Mouse (Mus musculus) WW6 (cell line): Measurements from ENCODE around the gene Rpl39.
A peak's percentile ranks its signal among the peaks of the same experiment; 100 is the strongest.
"Not testable (repeated sequence)": the region's sequence is repeated elsewhere in the genome, so short reads cannot be mapped to it uniquely, and the experiment has no call there.

Experiments used
- DNase-seq: peaks from one replicate; pipeline ENCODE4 v3.0.0-alpha.2; 2013; ENCODE audit warnings: low read depth, low spot score

Gene Rpl39

DNA sequence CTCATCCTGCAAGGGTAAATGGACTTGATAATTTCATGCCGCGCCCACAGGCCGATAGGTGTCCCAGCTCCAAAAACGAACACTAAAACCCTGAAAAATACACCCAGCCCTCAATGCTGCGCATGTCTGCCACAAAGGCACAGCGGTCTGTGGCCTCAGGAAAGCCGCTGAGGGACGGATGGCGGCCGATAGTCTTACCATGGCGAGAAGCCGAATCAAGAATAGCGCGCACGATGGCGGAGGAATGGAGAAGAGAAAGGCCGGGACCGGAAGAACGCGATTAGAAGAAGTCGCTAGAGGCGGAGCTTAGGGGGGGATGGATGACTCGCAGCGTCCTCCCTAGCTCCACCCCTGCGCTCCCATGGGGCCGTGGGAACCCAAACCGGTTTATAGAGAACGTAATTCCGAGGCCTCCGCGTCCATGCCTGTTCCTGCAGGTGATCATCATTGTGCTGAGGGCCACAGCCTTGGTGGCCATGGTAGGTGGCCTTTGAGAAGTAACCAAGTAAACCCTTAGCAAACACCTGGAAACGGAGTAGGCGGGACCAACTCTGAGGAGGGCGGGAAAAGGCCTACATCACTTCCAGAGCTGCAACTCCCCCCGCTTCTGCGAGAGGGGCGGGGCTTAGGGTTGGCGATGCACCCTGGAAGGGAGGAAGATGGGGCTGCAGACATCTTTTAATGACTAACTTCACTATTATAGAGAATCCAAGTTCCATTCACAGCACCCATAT is at the start of gene Rpl39:
Gene Rpl39, minus strand, starts transcription at position 476 of the 734 bp plus-strand sequence.
- peak; percentile 67 for DNase-seq

DNA sequence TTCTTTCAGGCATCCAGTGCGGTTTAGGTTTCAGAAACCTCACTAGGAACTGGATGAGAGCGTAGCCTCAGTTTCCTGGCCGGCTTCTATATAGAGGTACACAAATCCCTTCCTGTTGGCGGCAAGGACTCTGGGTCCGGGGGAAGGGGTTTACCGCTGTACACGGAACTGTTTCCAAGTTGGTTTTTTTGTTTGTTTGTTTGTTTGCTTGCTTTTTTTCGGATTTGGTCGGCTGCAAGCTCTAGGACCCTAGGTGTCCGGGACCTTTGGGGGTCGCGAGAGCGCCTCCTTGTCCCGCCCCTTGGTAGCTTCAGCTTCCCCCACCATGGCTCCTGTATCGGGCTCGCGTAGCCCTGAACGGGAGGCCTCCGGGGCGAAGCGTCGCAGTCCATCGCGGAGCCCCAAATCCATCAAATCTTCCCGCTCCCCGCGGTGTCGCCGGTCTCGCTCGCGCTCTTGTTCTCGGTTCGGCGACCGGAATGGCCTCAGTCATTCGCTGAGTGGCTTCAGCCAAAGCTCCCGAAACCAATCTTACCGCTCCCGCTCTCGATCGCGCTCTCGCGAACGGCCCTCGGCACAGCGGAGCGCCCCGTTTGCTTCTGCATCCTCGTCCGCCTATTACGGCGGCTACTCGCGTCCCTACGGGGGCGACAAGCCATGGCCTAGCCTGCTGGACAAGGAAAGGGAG is 41.6 kb upstream of the Rpl39 start, which contains the start of gene Nkap:
Gene Nkap, plus strand, starts transcription at position 125 of the 688 bp plus-strand sequence.
- DNase-seq, result peak; percentile 48

DNA sequence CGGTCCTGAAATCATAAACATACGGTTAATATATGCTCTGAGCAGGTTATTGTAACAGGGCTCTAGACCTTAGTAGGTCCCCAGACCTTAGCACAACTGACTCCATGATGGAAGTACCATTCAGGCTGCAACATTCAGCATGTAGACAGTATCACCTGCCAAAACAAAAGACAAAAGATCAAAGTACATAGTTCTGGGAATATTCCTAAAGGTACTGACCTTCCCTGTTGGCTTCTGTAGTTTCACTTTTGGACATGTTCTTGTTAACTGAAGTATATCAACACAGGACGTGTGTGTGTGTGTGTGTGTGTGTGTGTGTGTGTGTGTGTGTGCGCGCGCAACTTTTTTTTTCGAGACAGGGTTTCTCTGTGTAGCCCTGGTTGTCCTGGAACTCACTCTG is 40.3 kb upstream of the Rpl39 start:
- DNase-seq, result no peak

DNA sequence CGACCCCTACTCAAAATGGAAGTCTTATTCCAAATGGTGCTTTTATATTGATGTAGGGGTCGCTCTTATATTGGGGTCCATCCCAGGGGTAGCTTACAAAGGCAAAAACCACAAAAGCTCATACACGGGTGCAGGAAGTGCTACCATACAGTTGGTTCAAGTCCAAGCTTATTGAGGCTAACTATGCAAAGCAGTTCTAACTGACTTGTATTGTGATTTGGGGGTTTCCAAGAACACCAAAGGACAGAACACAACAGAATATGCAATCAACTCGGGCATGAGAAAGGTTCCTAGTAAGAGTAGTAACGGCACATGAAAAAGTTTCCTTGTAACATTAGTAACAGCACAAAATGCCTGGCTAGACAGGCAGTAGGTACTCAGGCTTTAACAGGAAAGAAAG is 35.0 kb upstream of the Rpl39 start:
- DNase-seq, result no peak

DNA sequence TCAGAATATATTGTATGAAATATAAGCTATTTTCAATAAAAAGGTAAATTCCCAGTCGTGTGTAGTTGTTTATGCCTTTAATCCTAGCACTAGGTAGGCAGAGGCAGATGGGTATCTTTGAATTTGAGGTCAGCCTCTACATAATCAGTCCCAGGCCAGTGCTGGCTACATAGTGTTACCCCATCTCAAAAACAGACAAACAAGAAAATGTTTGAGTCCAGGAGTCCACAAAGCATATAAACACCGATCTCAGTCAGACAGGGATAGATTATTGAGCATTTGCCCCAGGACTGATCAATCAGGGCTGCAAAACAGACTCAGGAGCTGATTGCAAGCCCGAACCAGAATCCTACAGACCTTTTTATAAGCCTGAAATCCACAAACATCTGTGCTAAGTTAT is 34.4 kb upstream of the Rpl39 start:
- no peak for DNase-seq

DNA sequence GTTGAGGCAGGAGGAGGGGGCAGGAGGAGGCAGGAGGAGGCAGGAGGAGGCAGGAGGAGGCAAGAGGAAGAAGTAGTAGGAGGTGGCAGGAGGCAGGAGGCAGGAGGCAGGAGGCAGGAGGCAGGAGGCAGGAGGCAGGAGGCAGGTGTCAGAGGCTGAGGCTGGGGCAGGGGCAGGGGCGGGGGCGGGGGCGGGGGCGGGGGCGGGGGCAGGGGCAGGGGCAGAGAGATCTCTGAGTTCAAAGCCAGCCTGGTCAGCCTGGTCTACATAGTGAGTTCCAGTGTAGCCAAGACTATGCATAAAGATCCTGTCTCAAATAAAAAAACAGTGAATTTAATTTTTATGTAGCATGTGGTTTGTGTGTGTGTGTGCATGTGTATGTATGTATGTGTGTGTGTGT is 31.9 kb upstream of the Rpl39 start:
- no peak for DNase-seq

DNA sequence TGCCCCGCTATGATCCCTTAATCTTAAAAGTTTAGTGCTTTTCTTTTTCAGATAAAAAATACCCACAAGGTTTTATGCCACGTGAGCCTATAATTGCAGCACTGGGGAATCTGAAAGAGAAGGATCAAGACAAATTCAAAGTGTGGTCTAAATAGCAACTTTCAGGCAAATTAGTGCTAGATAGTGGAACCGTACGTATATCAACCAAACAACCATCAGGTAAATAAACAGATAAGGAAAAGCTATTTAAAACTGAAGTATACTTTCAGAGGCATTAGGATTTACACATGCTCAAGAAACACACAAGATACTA is 25.6 kb upstream of the Rpl39 start:
- no peak for DNase-seq

DNA sequence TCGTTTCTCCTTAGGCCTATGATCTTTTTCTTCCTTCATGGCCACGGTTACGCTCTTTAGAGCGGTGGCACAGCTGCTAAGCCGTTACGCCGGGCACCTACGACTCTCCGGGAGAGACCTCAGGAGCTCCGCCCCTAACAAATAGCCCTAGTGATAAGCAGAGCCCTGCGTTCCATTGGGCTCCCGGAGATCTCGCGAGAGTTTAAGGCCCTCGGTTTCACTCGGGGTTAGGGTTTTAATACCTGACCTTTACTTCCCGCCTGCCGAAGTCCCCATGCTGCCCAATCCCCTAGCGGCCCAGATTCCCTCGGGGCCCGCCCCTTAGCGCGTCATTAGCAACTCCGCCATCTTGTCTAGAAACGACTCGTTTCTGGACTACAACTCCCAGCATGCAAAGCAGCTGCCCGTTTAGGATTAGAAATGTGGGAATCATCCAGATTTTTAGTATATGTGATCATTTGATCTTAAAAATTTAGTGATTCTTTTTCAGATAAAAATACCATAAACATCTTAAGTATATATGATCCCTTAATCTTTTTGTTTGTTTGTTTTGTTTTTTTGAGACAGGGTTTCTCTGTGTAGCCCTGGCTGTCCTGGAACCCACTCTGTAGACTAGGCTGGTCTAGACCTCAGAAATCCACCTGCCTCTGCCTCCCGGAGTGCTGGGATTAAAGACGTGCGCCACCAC is 25.1 kb upstream of the Rpl39 start, which contains the start of gene Upf3b:
Gene Upf3b, minus strand, starts transcription at position 130 of the 688 bp plus-strand sequence.
- peak; percentile 79 for DNase-seq

DNA sequence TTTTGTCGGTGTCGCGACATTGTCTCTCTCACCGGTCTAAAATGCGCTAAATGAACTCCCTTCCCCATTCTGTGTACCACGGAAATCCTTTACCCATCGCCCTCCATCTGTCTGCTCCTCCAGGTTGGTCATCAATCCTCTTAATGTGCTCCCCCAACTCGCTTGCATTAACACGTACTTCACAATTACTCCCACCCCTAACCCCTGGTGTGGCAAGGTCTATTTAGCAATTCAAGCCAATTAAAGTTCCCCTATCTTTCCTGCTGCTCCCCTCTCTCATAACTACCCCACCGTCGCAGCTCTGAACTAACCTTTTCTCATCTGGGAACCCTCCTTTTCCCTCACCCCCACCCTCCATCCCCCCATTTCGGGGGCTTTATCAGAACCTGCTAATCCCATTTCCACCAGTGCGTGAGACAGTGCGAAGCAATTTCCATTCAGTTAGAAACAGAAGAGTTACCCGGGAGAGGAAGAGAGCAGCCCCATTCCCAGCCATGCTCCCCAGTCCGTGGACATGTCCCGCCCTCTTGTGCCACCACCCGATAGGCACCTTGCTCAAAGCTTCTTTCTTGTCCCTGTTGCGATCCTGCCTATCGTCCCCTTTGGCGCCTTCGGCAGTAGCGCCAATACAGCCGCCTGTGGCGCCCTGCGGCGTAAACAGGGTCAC is 24.5 kb upstream of the Rpl39 start:
- DNase-seq, result no peak

DNA sequence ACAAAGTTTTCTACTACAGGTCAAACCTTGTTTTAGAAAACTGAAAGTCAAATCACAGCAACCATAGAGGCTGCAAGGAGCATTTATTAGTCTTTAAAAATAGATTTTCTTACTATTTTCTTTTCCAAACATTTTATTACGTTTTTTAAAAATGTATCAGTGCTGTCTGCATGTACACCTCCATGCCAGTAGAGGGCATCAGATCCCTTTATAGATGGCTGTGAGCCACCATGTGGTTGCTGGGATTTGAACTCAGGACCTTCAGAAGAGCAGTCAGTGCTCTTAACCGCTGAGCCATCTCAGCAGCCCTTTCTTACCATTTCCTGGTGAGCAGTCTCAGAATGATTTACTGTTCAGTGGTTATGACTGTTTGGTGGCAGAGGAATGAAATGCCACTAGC is 18.6 kb upstream of the Rpl39 start:
- DNase-seq, result no peak

DNA sequence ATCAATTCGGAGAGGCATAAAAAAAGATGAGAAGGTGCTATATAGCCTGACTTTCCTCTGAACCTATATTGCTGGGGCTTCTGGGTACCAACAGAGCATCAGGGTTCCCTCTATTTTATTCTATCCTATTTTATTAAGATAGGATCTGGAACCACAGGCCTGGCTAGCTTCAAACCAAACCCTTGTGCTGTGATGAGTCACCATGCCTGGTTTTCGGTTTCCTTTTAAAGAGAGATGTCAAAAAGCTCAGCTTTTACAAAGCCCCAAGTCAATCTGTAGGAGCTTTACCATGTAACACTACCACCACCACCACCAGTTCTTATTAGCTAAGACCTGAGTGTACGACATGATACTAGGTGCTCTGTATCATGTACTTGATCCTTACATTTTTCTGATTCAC is 13.5 kb upstream of the Rpl39 start:
- DNase-seq, result no peak

DNA sequence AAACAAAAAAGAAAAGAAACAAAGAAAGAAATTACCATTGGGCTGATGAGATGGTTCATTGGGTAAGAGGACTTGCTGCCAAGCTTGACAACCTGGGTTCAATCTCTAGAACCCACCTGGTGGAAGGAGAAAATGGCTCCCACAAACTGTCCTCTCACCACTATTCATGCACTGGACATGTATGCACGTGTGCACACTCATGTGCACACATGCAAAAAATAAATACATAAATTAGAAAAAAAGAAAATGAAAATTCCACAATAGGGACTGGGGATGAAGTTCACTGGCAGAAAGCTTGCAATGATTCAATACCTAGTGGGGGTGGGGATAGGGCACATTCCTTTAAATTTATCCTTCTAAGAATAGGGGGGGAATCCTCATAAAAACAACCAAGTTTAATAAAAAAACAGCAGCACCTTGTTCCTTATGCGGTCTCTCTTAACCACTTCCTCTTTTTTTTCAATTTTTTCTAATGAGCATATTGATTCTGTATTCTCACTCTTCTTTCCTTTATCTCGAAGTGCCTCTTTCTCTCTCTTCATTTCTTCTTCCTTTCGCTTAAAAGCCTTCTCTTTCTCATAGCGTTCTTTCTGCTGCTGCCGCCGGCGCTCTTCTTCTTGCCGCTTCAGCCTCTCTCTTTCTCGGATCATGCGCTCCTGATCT is 10.0 kb upstream of the Rpl39 start:
- DNase-seq, result no peak

DNA sequence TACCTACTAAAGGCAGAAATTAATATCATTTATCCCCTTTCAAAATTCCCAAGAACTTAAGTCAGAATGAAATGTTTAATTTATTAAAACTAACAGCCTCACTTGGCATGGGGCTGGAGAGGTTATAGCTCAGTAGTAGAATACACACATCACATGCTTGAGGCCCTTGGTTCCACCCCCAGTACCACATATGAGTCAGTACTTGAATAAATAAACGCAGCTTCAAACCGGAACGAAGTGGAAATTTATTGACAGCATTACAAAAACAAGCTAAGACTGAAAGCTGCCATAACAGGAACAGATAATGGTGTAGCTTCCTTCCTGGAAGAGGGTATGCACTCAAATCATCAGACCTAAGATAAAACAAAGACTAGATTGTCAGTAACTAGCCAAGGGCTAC is 6.3 kb upstream of the Rpl39 start:
- no peak for DNase-seq

DNA sequence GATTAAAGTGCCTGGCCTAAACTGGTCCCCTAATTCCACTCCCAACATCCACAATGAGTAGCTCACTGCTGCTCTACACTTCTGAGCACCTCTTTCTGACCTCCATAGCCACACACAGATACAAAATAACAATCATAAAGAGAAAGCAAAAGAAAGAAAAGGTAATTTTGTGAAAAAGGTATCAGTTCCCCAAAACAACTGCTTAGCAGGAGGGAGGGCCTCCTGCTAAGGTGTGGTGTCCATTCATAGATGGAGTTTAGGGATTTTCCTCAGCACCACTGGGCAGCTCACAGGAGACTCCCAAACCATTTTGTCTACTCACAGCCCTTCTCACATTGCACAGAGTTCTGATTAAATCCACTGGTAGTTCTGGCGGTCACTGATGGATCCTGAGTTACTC is 3.6 kb upstream of the Rpl39 start:
- no peak for DNase-seq

DNA sequence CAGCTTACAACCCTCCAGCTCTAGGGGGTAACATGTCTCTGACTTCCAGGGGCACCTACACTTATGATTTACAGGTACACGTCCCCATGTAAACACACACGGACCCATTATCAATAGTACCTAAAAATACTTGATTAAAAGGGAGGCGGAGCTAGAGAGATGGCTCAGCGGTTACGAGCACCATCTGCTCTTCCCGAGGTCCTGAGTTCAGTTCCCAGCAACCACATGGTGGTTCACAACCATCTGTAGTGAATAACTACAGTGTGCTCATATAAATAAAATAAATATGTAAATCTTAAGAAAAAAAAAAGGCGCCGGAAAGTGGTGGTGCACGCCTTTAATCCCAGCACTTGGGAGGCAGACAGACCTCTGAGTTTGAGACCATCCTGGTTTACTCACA is 463 bp upstream of the Rpl39 start:
- no peak for DNase-seq

DNA sequence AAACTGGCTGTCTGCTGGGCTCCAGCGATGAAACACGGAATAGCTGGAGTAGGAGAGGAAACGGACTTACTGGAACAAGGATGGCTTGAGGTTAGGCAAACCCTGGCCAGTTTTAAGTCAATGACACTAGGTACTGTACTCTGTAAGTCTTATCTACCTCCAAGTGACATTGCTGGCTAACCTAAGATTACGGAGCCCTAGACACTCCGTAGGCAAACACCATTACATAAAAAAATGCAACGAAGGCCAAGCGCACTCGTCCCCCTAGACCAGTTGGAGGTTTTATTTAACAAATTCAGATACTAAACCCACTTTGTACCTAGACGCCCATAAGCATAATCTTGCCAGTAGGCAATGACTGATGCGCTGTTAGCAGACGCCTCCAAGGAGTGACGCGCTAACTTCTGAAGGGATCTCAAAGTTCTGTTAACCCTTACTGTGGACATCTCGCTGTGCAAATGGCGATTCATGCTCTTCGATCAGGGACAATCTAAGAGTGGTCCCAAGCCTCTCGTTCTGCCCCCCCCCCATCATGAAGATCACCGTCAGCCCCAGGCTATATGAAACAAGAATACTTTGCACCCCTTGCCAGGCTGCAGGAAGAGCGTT is 780 bp downstream of the Rpl39 start:
- no peak for DNase-seq

DNA sequence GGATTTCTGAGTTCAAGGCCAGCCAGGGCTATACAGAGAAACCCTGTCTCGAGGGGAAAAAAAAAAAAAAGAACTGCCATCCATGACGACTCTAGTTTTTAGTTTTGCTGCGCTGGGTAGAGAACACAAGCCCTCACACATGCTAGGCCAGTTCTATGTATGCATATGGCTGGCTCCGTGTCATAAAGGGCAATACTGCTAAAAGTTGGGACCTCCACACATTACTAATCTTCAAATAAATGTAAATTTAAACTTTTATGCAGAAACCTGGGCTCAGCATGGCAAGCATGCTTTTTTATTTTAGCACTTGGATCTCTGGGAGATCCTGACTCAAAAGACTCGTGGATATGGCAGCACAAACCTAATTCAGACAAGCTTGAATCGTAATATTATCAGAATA is 4.0 kb downstream of the Rpl39 start:
- no peak for DNase-seq

DNA sequence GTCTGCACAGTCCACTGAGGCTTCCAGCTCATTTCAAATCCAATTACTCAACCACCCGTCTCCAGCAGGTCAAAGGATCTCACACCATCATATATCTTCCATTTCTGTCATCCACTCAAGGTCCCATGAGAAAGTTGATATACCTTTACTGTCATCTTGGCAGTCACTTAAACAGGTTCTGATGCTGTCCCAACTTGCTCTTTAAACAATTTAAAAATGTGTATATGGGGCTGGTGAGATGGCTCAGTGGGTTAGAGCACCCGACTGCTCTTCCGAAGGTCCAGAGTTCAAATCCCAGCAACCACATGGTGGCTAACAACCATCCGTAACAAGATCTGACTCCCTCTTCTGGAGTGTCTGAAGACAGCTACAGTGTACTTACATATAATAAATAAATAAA is 4.9 kb downstream of the Rpl39 start:
- not testable (repeated sequence) for DNase-seq

DNA sequence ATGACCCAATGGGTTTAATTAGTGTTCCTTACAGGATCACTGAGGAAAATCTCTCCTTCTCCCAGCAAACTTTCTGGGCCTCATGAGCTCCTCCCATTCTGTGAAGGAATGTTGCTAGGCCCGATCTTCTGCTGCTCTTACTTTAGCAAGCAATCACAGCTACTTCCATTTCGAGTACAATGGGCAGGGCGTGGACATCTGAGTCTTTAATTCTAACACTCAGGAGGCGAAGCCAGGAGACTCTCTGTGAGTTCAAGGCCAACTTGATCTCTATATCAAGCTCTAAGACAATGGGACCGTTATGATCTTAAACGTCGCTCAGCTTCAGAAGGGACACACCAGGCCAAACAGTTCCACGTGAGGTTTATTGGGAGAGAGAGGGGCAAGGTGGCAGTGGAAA is 8.6 kb downstream of the Rpl39 start:
- DNase-seq, result no peak

DNA sequence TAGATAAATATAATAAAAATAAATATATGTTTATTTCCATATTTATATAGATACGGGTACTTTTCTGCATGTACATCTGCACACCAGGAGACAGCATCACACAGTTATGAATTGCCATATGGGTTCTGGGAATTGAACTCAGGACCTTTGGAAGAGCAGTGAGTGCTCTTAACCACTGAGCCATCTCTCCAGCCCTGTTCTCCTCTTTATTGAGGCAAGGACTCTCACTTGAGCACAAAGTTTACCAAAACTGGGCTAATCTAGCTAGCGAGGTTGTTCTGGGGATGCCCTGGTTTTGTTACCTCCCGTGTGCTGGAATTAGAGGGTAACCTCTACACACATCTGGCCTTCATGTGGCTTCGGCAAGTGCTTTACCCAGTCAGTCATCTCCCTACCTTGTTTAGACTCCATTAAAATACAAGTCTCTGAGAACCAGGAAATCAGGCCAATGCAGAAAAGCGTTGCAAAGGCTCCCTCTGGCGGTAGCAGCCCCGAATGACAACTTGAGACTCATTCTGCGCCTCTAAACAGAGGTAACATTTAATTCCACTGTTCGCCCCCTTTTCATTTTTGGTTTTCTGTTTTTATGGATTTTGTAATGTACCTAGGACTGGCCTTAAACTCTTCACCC is 10.8 kb downstream of the Rpl39 start:
- DNase-seq, result no peak

DNA sequence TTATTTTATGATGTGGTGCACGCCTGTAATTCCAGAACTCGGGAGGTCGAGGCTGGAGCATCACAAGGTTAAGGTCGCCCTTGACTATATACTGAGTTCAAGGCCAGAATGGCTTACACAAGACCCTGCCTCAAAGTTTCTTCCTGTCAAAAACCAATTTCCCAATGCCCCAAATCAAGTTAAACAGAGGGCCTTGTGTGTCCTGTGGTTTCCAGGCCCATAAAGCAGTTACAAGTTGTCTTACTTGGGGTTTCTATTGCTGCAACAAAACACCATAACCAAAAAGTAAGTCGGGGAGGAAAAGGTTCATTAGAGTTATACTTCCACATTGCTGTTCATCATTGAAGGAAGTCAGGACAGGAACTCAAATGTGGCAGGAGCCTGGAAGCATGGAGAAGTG is 16.4 kb downstream of the Rpl39 start:
- no peak for DNase-seq
